Comparison of ENCODE assay signal across 9 mouse cellular contexts in genomic region chr4:156192421-156193199, GRCm38 (mm10). TPM values are rescaled to one million over a fixed set of nuclear protein-coding genes. Genes with fewer than 3 reads are reported as not detected.
DNase-seq lines count a peak whose midpoint lies in the region; ATAC-seq and TF ChIP-seq lines count a peak whose summit lies in the region.
"Had no signal": no experiment of that assay in that cellular context is flagged by ENCODE, and none has a peak within 500 bp of the region (broad histone marks: within the 10 kb centered on the region; RNA-seq: fewer than 3 reads in every experiment).

No protein-coding gene starts in this region.

- no peak for ATAC-seq in hindbrain, embryonic 15.5 days (ENCODE audit: low FRiP score, low read depth)
- peak; percentile 52 for ATAC-seq in liver, embryonic 12.5 days
- peak; percentile 21; the same call in 1 of the 2 replicates for ATAC-seq in stomach, embryonic 14.5 days (ENCODE audit: insufficient number of reproducible peaks, insufficient read depth, low FRiP score, low read depth)
- no peak for ATAC-seq in megakaryocyte, adult 5-6 weeks (ENCODE audit: poor library complexity, severe bottlenecking)

- no peaks in the 10 kb centered on the region for H3K27me3 ChIP-seq in hindbrain, embryonic 15.5 days
- H3K27me3 ChIP-seq in liver, embryonic 12.5 days (replicated peaks) = peaks cover 45% of the 10 kb centered on the region
- no peaks in the 10 kb centered on the region for H3K27me3 ChIP-seq in stomach, embryonic 14.5 days (ENCODE audit: control insufficient read depth, insufficient read depth, low read length)

- H3K9me3 ChIP-seq in hindbrain, embryonic 15.5 days = no peaks in the 10 kb centered on the region
- H3K9me3 ChIP-seq in liver, embryonic 12.5 days (replicated peaks) = no peaks in the 10 kb centered on the region
- no peaks in the 10 kb centered on the region for H3K9me3 ChIP-seq in stomach, embryonic 14.5 days (ENCODE audit: control insufficient read depth, low read depth, low read length)
- H3K9me3 ChIP-seq: megakaryocyte, embryonic 14.5 days had no signal

- no peak for TF ChIP-seq POLR2A in brain, embryonic 14.5 days (IDR thresholded peaks at IDR 0.05; ENCODE audit: borderline replicate concordance, extremely low read depth, insufficient read depth, insufficient read length, poor library complexity, severe bottlenecking)

- H3K4me3 ChIP-seq in hindbrain, embryonic 15.5 days = no peak overlapping the region
- H3K4me3 ChIP-seq in liver, embryonic 12.5 days = no peak overlapping the region
- no peak overlapping the region for H3K4me3 ChIP-seq in stomach, embryonic 14.5 days (ENCODE audit: low read depth, low read length)
- H3K4me3 ChIP-seq: megakaryocyte, embryonic 14.5 days had no signal

- 54% methylated on average over 8 of the region's 8 CpGs for WGBS in hindbrain, embryonic 15.5 days
- 50% methylated on average over 8 of the region's 8 CpGs for WGBS in liver, embryonic 12.5 days (ENCODE audit: insufficient replicate concordance)
- WGBS in stomach, embryonic 14.5 days = 44% methylated on average over 8 of the region's 8 CpGs

- H3K27ac ChIP-seq in hindbrain, embryonic 15.5 days (replicated peaks) = peak overlapping the region; percentile 53
- no peak overlapping the region for H3K27ac ChIP-seq in liver, embryonic 12.5 days
- peak overlapping the region; percentile 74; the same call in 1 of the 2 replicates for H3K27ac ChIP-seq in stomach, embryonic 14.5 days (ENCODE audit: low read length)

- no peak overlapping the region for H3K9ac ChIP-seq in hindbrain, embryonic 15.5 days
- H3K9ac ChIP-seq in liver, embryonic 12.5 days = peak overlapping the region; percentile 37; the same call in 1 of the 2 replicates
- H3K9ac ChIP-seq in stomach, embryonic 14.5 days (replicated peaks; ENCODE audit: low read depth, low read length) = no peak overlapping the region

- DNase-seq in adrenal gland, postnatal 14 days = peak; percentile 62
- DNase-seq in adrenal gland, adult 8-10 months = no peak
- peak; percentile 65 for DNase-seq in brain, embryonic 14.5 days (ENCODE audit: low read depth)
- DNase-seq in right cerebral cortex, postnatal 36 days (ENCODE audit: low spot score in 2 of 2) = no peak

- TF ChIP-seq CTCF in brain, embryonic 14.5 days (IDR thresholded peaks at IDR 0.05; ENCODE audit: borderline replicate concordance, extremely low read depth, insufficient read depth, insufficient read length) = no peak

- H3K4me1 ChIP-seq in hindbrain, embryonic 15.5 days (replicated peaks) = peaks cover 90% of the 10 kb centered on the region
- peaks cover 79% of the 10 kb centered on the region for H3K4me1 ChIP-seq in liver, embryonic 12.5 days
- peaks cover 49% of the 10 kb centered on the region for H3K4me1 ChIP-seq in stomach, embryonic 14.5 days (ENCODE audit: control insufficient read depth, insufficient read depth, low read length)

- H3K36me3 ChIP-seq in hindbrain, embryonic 15.5 days = 0 out of 2 replicates have a peak, but pooled peaks cover 10% of the 10 kb centered on the region
- peaks cover 17% of the 10 kb centered on the region; the same call in 1 of the 2 replicates for H3K36me3 ChIP-seq in liver, embryonic 12.5 days
- peaks cover 31% of the 10 kb centered on the region for H3K36me3 ChIP-seq in stomach, embryonic 14.5 days (ENCODE audit: control insufficient read depth, insufficient read depth, low read length)

- 0 out of 2 replicates have a peak overlapping the region, but pooled peaks have one; percentile 13 for H3K4me2 ChIP-seq in hindbrain, embryonic 15.5 days
- peak overlapping the region; percentile 27; the same call in 1 of the 2 replicates for H3K4me2 ChIP-seq in liver, embryonic 12.5 days
- no peak overlapping the region; the same call in 1 of the 2 replicates for H3K4me2 ChIP-seq in stomach, embryonic 14.5 days (replicated peaks; ENCODE audit: low read depth, low read length)

RNA-seq across cellular contexts. Expression of gene Agrn, which starts 4.7 kb away (rescaled TPM):
- total RNA-seq in adrenal gland, postnatal 14 days (2021) = 59.4 and 60.9 TPM in 2 replicates
- 10 to 100 TPM; 29.7 to 54.3 (median 41.1) TPM for total RNA-seq in adrenal gland, adult 8-10 months (2022)
- 475 and 507 TPM in 2 replicates for polyA plus RNA-seq in brain, embryonic 14.5 days (2012; rRNA removed)
- polyA plus RNA-seq in hindbrain, embryonic 15.5 days (2015; fragmentation: Nextera tagmentation; extraction: Ambion mirVana) = 116 TPM in 2 replicates
- 16.1 and 17.8 TPM in 2 replicates for polyA plus RNA-seq in liver, embryonic 12.5 days (2016; fragmentation: Nextera tagmentation; extraction: Ambion mirVana)
- 83.0 and 84.1 TPM in 2 replicates for polyA plus RNA-seq in stomach, embryonic 14.5 days (2014; fragmentation: Nextera tagmentation; extraction: Ambion mirVana)
- total RNA-seq in megakaryocyte, adult 5-6 weeks (2015) = 2.9 and 4.2 TPM in 2 replicates
- total RNA-seq in megakaryocyte, adult 5-6 weeks (2017) = 1.8 and 2.9 TPM in 2 replicates

RNA-seq across cellular contexts. Expression of gene Isg15, which starts 8.0 kb away (rescaled TPM):
- 3.3 and 4.6 TPM in 2 replicates for total RNA-seq in adrenal gland, postnatal 14 days (2021)
- total RNA-seq in adrenal gland, adult 8-10 months (2022) = 1 to 10 TPM; 3.1 to 3.9 (median 3.6) TPM
- polyA plus RNA-seq in brain, embryonic 14.5 days (2012; rRNA removed) = 0.53 and 0.86 TPM in 2 replicates
- 1.5 and 5.1 TPM in 2 replicates for polyA plus RNA-seq in hindbrain, embryonic 15.5 days (2015; fragmentation: Nextera tagmentation; extraction: Ambion mirVana)
- polyA plus RNA-seq in liver, embryonic 12.5 days (2016; fragmentation: Nextera tagmentation; extraction: Ambion mirVana) = 2.6 and 3.2 TPM in 2 replicates
- polyA plus RNA-seq in stomach, embryonic 14.5 days (2014; fragmentation: Nextera tagmentation; extraction: Ambion mirVana) = 0.48 and 1.3 TPM in 2 replicates
- total RNA-seq in megakaryocyte, adult 5-6 weeks (2015) = 6.3 and 6.4 TPM in 2 replicates
- 5.4 and 7.2 TPM in 2 replicates for total RNA-seq in megakaryocyte, adult 5-6 weeks (2017)

RNA-seq across cellular contexts. Expression of gene AW011738, which starts 10.5 kb away (rescaled TPM):
- 3.9 and 4.7 TPM in 2 replicates for total RNA-seq in adrenal gland, postnatal 14 days (2021)
- 1 to 10 TPM; 3.0 to 6.5 (median 4.8) TPM for total RNA-seq in adrenal gland, adult 8-10 months (2022)
- polyA plus RNA-seq in brain, embryonic 14.5 days (2012; rRNA removed) = 3.5 and 4.8 TPM in 2 replicates
- 4.5 and 5.0 TPM in 2 replicates for polyA plus RNA-seq in hindbrain, embryonic 15.5 days (2015; fragmentation: Nextera tagmentation; extraction: Ambion mirVana)
- 1.3 and 1.4 TPM in 2 replicates for polyA plus RNA-seq in liver, embryonic 12.5 days (2016; fragmentation: Nextera tagmentation; extraction: Ambion mirVana)
- polyA plus RNA-seq in stomach, embryonic 14.5 days (2014; fragmentation: Nextera tagmentation; extraction: Ambion mirVana) = 0.41 and 0.82 TPM in 2 replicates
- total RNA-seq in megakaryocyte, adult 5-6 weeks (2015) = 0.11 and 0.42 TPM in 2 replicates
- total RNA-seq in megakaryocyte, adult 5-6 weeks (2017) = 0.49 and 0.66 TPM in 2 replicates

RNA-seq across cellular contexts. Expression of gene Perm1, which starts 23.1 kb away (rescaled TPM):
- total RNA-seq in adrenal gland, postnatal 14 days (2021) = 14.2 and 16.2 TPM in 2 replicates
- total RNA-seq in adrenal gland, adult 8-10 months (2022) = 1 to 10 TPM; 3.1 to 7.0 (median 5.3) TPM
- polyA plus RNA-seq in brain, embryonic 14.5 days (2012; rRNA removed) = 1.1 and 1.7 TPM in 2 replicates
- 1.9 and 2.5 TPM in 2 replicates for polyA plus RNA-seq in hindbrain, embryonic 15.5 days (2015; fragmentation: Nextera tagmentation; extraction: Ambion mirVana)
- 0.12 TPM in 2 replicates for polyA plus RNA-seq in liver, embryonic 12.5 days (2016; fragmentation: Nextera tagmentation; extraction: Ambion mirVana)
- polyA plus RNA-seq in stomach, embryonic 14.5 days (2014; fragmentation: Nextera tagmentation; extraction: Ambion mirVana) = 0.55 and 1.3 TPM in 2 replicates
- total RNA-seq in megakaryocyte, adult 5-6 weeks (2015) = 0.11 TPM in 1 of 2 replicates, not detected in the other
- not detected in 2 replicates for total RNA-seq in megakaryocyte, adult 5-6 weeks (2017)

RNA-seq across cellular contexts. Expression of gene Plekhn1, which starts 42.0 kb away (rescaled TPM):
- 15.7 TPM in 2 replicates for total RNA-seq in adrenal gland, postnatal 14 days (2021)
- 10 to 100 TPM; 23.8 to 44.1 (median 32.9) TPM for total RNA-seq in adrenal gland, adult 8-10 months (2022)
- 86.7 and 116 TPM in 2 replicates for polyA plus RNA-seq in brain, embryonic 14.5 days (2012; rRNA removed)
- 26.1 and 30.4 TPM in 2 replicates for polyA plus RNA-seq in hindbrain, embryonic 15.5 days (2015; fragmentation: Nextera tagmentation; extraction: Ambion mirVana)
- 7.2 TPM in 2 replicates for polyA plus RNA-seq in liver, embryonic 12.5 days (2016; fragmentation: Nextera tagmentation; extraction: Ambion mirVana)
- polyA plus RNA-seq in stomach, embryonic 14.5 days (2014; fragmentation: Nextera tagmentation; extraction: Ambion mirVana) = 21.2 and 22.8 TPM in 2 replicates
- 8.5 and 10.5 TPM in 2 replicates for total RNA-seq in megakaryocyte, adult 5-6 weeks (2015)
- total RNA-seq in megakaryocyte, adult 5-6 weeks (2017) = 11.2 and 14.1 TPM in 2 replicates

Comparison
In these comparisons a context has a peak if more than half of its experiments do, and no peak if none do; other contexts are left out.
1. DNase-seq: peak in adrenal gland, postnatal 14 days (single experiment) and brain, embryonic 14.5 days (single experiment); none in adrenal gland, adult 8-10 months (single experiment) and right cerebral cortex, postnatal 36 days (0 of 2).
2. ATAC-seq: peak in liver, embryonic 12.5 days (single experiment) and stomach, embryonic 14.5 days (single experiment); none in hindbrain, embryonic 15.5 days (single experiment) and megakaryocyte, adult 5-6 weeks (single experiment).